Mouse (Mus musculus): Measurements from ENCODE around the gene 1810046K07Rik. TPM values are rescaled to one million over a fixed set of nuclear protein-coding genes. Genes with fewer than 3 reads are reported as not detected.

1810046K07Rik gene
- polyA plus RNA-seq, 1 experiment from 2014 or later = not detected

- Histone ChIP-seq H3K36me3 (ENCODE audit: control insufficient read depth, insufficient read depth, low read length) (no peaks in the 10 kb centered on the region), H3K4me2 (ENCODE audit: low read length) (no peak overlapping the region), H3K27ac (ENCODE audit: low read depth, low read length) (no peak overlapping the region), H3K27me3 (replicated peaks; ENCODE audit: control insufficient read depth, insufficient read depth, low read length) (no peaks in the 10 kb centered on the region), H3K9me3 (ENCODE audit: control insufficient read depth, low read length) (0 out of 2 replicates have a peak, but pooled peaks cover 6% of the 10 kb centered on the region), H3K4me3 (ENCODE audit: low read length) (no peak overlapping the region), H3K4me1 (ENCODE audit: control insufficient read depth, insufficient read depth, low read depth, low read length) (no peaks in the 10 kb centered on the region), H3K9ac (ENCODE audit: low read depth, low read length) (no peak overlapping the region)
- WGBS = 69% methylated on average over 4 of the region's 4 CpGs
- no peak for ATAC-seq
Observed at GRCm38 (mm10) chr9:51256780-51257502, 71.8 kb downstream of the 1810046K07Rik start.

Other genes starting within 250 kb of the 1810046K07Rik start
- gene 4833427G06Rik, start 226.8 kb downstream of the 1810046K07Rik start, polyA plus RNA-seq (2015; fragmentation: Nextera tagmentation; extraction: Ambion mirVana) = 1.0 and 1.9 TPM in 2 replicates
- 0.02 and 0.03 TPM in 2 replicates for gene Gm32742, start 163.4 kb downstream of the 1810046K07Rik start, polyA plus RNA-seq (2015; fragmentation: Nextera tagmentation; extraction: Ambion mirVana)
- 0.11 and 0.30 TPM in 2 replicates for gene Pou2af1, start 115.2 kb downstream of the 1810046K07Rik start, polyA plus RNA-seq (2015; fragmentation: Nextera tagmentation; extraction: Ambion mirVana)
- 0.94 and 1.2 TPM in 2 replicates for gene Colca2, start 50.3 kb downstream of the 1810046K07Rik start, polyA plus RNA-seq (2015; fragmentation: Nextera tagmentation; extraction: Ambion mirVana)

Measured in hindbrain, embryonic 16.5 days (tissue).